Mouse (Mus musculus): ENCODE measurements at regions not wholly inside any gene's neighbourhood (a gene's known extent, or its start where the extent isn't known, plus 50 kb on each side); places are given as distances from the start of the nearest gene placed in this dataset.

GRCm38 (mm10) chr3:28183061-28183762 is 79.8 kb upstream of the Tnik start:
- no peaks in the 10 kb centered on the region for H3K27me3 ChIP-seq (ENCODE audit: insufficient read depth, low read length)
- no peak for TF ChIP-seq CTCF (IDR thresholded peaks at IDR 0.05; ENCODE audit: low read depth)
- H3K4me2 ChIP-seq = no peak overlapping the region
- peaks cover 6% of the 10 kb centered on the region; the same call in 1 of the 2 replicates for H3K4me1 ChIP-seq (ENCODE audit: insufficient read depth)
- no peak overlapping the region for H3K4me3 ChIP-seq (ENCODE audit: low read depth, low read length)
- WGBS = 41% methylated on average over 5 of the region's 5 CpGs
- ATAC-seq (ENCODE audit: insufficient read depth) (peak; percentile 62), DNase-seq (peak; percentile 87)
- no peak overlapping the region for H3K27ac ChIP-seq (ENCODE audit: low read depth)
- H3K36me3 ChIP-seq (ENCODE audit: insufficient read depth) = no peaks in the 10 kb centered on the region
- H3K9me3 ChIP-seq (ENCODE audit: low read depth, low read length) = no peaks in the 10 kb centered on the region
- no peak overlapping the region for H3K9ac ChIP-seq

- Histone ChIP-seq H3K9ac (no peak overlapping the region), H3K36me3 (ENCODE audit: insufficient read depth) (no peaks in the 10 kb centered on the region), H3K27me3 (ENCODE audit: insufficient read depth, low read length) (no peaks in the 10 kb centered on the region), H3K4me2 (no peak overlapping the region), H3K9me3 (ENCODE audit: low read depth, low read length) (no peaks in the 10 kb centered on the region), H3K27ac (ENCODE audit: low read depth) (no peak overlapping the region), H3K4me1 (ENCODE audit: insufficient read depth) (peaks cover 6% of the 10 kb centered on the region; the same call in 1 of the 2 replicates), H3K4me3 (ENCODE audit: low read depth, low read length) (no peak overlapping the region)
- no peak for TF ChIP-seq CTCF (IDR thresholded peaks at IDR 0.05; ENCODE audit: low read depth)
- DNase-seq (no peak), ATAC-seq (ENCODE audit: insufficient read depth) (no peak)
- 45% methylated on average over 1 of the region's 1 CpGs for WGBS
Measured at GRCm38 (mm10) chr3:28185518-28185917, 77.5 kb upstream of the Tnik start.

GRCm38 (mm10) chr3:28185918-28186317 is 77.1 kb upstream of the Tnik start:
- Histone ChIP-seq H3K4me3 (ENCODE audit: low read depth, low read length) (no peak overlapping the region), H3K9me3 (ENCODE audit: low read depth, low read length) (no peaks in the 10 kb centered on the region), H3K27ac (ENCODE audit: low read depth) (no peak overlapping the region), H3K4me2 (no peak overlapping the region), H3K4me1 (ENCODE audit: insufficient read depth) (peaks cover 6% of the 10 kb centered on the region; the same call in 1 of the 2 replicates), H3K9ac (no peak overlapping the region), H3K27me3 (ENCODE audit: insufficient read depth, low read length) (no peaks in the 10 kb centered on the region), H3K36me3 (ENCODE audit: insufficient read depth) (no peaks in the 10 kb centered on the region)
- no peak for TF ChIP-seq CTCF (IDR thresholded peaks at IDR 0.05; ENCODE audit: low read depth)
- DNase-seq = no peak
- 53% methylated on average over 2 of the region's 2 CpGs for WGBS
- no peak for ATAC-seq (ENCODE audit: insufficient read depth)

- Histone ChIP-seq H3K9me3 (ENCODE audit: low read depth, low read length) (no peaks in the 10 kb centered on the region), H3K9ac (no peak overlapping the region), H3K4me1 (ENCODE audit: insufficient read depth) (no peaks in the 10 kb centered on the region; the same call in 1 of the 2 replicates), H3K4me3 (ENCODE audit: low read depth, low read length) (no peak overlapping the region), H3K4me2 (no peak overlapping the region), H3K27ac (ENCODE audit: low read depth) (no peak overlapping the region), H3K27me3 (ENCODE audit: insufficient read depth, low read length) (no peaks in the 10 kb centered on the region), H3K36me3 (ENCODE audit: insufficient read depth) (no peaks in the 10 kb centered on the region)
- DNase-seq = no peak
- TF ChIP-seq CTCF (IDR thresholded peaks at IDR 0.05; ENCODE audit: low read depth) = no peak
- WGBS = 67% methylated on average over 2 of the region's 2 CpGs
- ATAC-seq (ENCODE audit: insufficient read depth) = no peak
Measured at GRCm38 (mm10) chr3:28189371-28189770, 73.6 kb upstream of the Tnik start.

GRCm38 (mm10) chr3:28190243-28190642 is 72.8 kb upstream of the Tnik start:
- Histone ChIP-seq H3K4me1 (ENCODE audit: insufficient read depth) (no peaks in the 10 kb centered on the region), H3K36me3 (ENCODE audit: insufficient read depth) (no peaks in the 10 kb centered on the region), H3K9ac (no peak overlapping the region), H3K9me3 (ENCODE audit: low read depth, low read length) (no peaks in the 10 kb centered on the region), H3K4me3 (ENCODE audit: low read depth, low read length) (no peak overlapping the region), H3K4me2 (no peak overlapping the region), H3K27ac (ENCODE audit: low read depth) (no peak overlapping the region), H3K27me3 (ENCODE audit: insufficient read depth, low read length) (no peaks in the 10 kb centered on the region)
- no peak for ATAC-seq (ENCODE audit: insufficient read depth)
- no peak for DNase-seq
- no peak for TF ChIP-seq CTCF (IDR thresholded peaks at IDR 0.05; ENCODE audit: low read depth)
- 74% methylated on average over 6 of the region's 6 CpGs for WGBS

- 14% methylated on average over 4 of the region's 4 CpGs for WGBS
- H3K4me1 ChIP-seq (ENCODE audit: insufficient read depth) = no peaks in the 10 kb centered on the region
- peak; percentile 21 for DNase-seq
- H3K4me3 ChIP-seq (ENCODE audit: low read depth, low read length) = no peak overlapping the region
- no peak for TF ChIP-seq CTCF (IDR thresholded peaks at IDR 0.05; ENCODE audit: low read depth)
- H3K36me3 ChIP-seq (ENCODE audit: insufficient read depth) = no peaks in the 10 kb centered on the region
- H3K4me2 ChIP-seq = no peak overlapping the region
- H3K9ac ChIP-seq = no peak overlapping the region
- no peaks in the 10 kb centered on the region for H3K27me3 ChIP-seq (ENCODE audit: insufficient read depth, low read length)
- no peak; the same call in 1 of the 2 replicates for ATAC-seq (ENCODE audit: insufficient read depth)
- H3K9me3 ChIP-seq (ENCODE audit: low read depth, low read length) = no peaks in the 10 kb centered on the region
- H3K27ac ChIP-seq (ENCODE audit: low read depth) = no peak overlapping the region
Measured at GRCm38 (mm10) chr3:28194388-28194970, 68.5 kb upstream of the Tnik start.

- ATAC-seq (ENCODE audit: insufficient read depth) = no peak
- Histone ChIP-seq H3K27me3 (ENCODE audit: insufficient read depth, low read length) (no peaks in the 10 kb centered on the region), H3K27ac (ENCODE audit: low read depth) (no peak overlapping the region), H3K4me2 (no peak overlapping the region), H3K4me1 (ENCODE audit: insufficient read depth) (no peaks in the 10 kb centered on the region), H3K36me3 (ENCODE audit: insufficient read depth) (no peaks in the 10 kb centered on the region), H3K4me3 (ENCODE audit: low read depth, low read length) (no peak overlapping the region), H3K9ac (no peak overlapping the region), H3K9me3 (ENCODE audit: low read depth, low read length) (no peaks in the 10 kb centered on the region)
- no peak for TF ChIP-seq CTCF (IDR thresholded peaks at IDR 0.05; ENCODE audit: low read depth)
- DNase-seq = no peak
- 60% methylated on average over 1 of the region's 1 CpGs for WGBS
Measured at GRCm38 (mm10) chr3:28196786-28197185, 66.2 kb upstream of the Tnik start.

Measured in lung, embryonic 14.5 days (tissue).